Mouse (Mus musculus) myocyte (in vitro differentiated cells): ENCODE measurements around the gene Ptk7.

Experiments used
- E2F4 ChIP-seq: IDR thresholded peaks from one replicate; pipeline ENCODE4 v1.6.1; 2011; ENCODE audit warnings: mild to moderate bottlenecking, control low read depth, moderate library complexity; ENCODE audit not compliant: insufficient read depth
- MAX ChIP-seq: IDR thresholded peaks from one replicate; pipeline ENCODE4 v1.6.1; 2011; ENCODE audit warnings: low read depth, mild to moderate bottlenecking, control low read depth
- MYOG ChIP-seq, 3 experiments: IDR thresholded peaks; one replicate each; pipeline ENCODE4 v1.6.1; 2011; ENCODE audit warnings: control low read depth in 2 of 3, low read depth in 2 of 3, mild to moderate bottlenecking in 2 of 3; ENCODE audit not compliant: insufficient read length in 2 of 3, control insufficient read depth in 1 of 3, insufficient read depth in 1 of 3
- POLR2A ChIP-seq: IDR thresholded peaks from one replicate; pipeline ENCODE4 v1.6.1; 2011; ENCODE audit warnings: low read depth, mild to moderate bottlenecking, control low read depth, moderate library complexity; ENCODE audit not compliant: insufficient read length
- TCF12 ChIP-seq: IDR thresholded peaks from one replicate; pipeline ENCODE4 v1.6.1; 2011; ENCODE audit warnings: mild to moderate bottlenecking, control low read depth; ENCODE audit not compliant: poor library complexity, insufficient read depth, severe bottlenecking

GRCm38 (mm10) chr17:46548741-46549140, 80.6 kb downstream of the Ptk7 start:
- no peak for TF ChIP-seq POLR2A
- no peak for TF ChIP-seq E2F4
- TF ChIP-seq MAX, result no peak
- TF ChIP-seq MYOG (IDR thresholded peaks at IDR 0.05; ENCODE audit: control insufficient read depth in 1 of 3, insufficient read depth in 1 of 3, insufficient read length in 2 of 3, low read depth in 2 of 3), result no peak
- no peak for TF ChIP-seq TCF12
